Mouse (Mus musculus) kidney, adult 2 months (tissue): ENCODE data around the gene Ccl25.

Source experiments
- CTCF ChIP-seq: fragments of 200-500 bp; conservative IDR thresholded peaks from 2 replicates; pipeline ENCODE4 v1.5.1; 2011; ENCODE audit warnings: low read depth, mild to moderate bottlenecking, control low read depth, low read length, moderate library complexity, mixed read lengths; ENCODE audit not compliant: insufficient read depth, insufficient read length
- POLR2A ChIP-seq: fragments of 200-500 bp; IDR thresholded peaks from one replicate; pipeline ENCODE4 v1.6.1; 2011; ENCODE audit warnings: low read depth, low read length, control low read depth

DNA sequence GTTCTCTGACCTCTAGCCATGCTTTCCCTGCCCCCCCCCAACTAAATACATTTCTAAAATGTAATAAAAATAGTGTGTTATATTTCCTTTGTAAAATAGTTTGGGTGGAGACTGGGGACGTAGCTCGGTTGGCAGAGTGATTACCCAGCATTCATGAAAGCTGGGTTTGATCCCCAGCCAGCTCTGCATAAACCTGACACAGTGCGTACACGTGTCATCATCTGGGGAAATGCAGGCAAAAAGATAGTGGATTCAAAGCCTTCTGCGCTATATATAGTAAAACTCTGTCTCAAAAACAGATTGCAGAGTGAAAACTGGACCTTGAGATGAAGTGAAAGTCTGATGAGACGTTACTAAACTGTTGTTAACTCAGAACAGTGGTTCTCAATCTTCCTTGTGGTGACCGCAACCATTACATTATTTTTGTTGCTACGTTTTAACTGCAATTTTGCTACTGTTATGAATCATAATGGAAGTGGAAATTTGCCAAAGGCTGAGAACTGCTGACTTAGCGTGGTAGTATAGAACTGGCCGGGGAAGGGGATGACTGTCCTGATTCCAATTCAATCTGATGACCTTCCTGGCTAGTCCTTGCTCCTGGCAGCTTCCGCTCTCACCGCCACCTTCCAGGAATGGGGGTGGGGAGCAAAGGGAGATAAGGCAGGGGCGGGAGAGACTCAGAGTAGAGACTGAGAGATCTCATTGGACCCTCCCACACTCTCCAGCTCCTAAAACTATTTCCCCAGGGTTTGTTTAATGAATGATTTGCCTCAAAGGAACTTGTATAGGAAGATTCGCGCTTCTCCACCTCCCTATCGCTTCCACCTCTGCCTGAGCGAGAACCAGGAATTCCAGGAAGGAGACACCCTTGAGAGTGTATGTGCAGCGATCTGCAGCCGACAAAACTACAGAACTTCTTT lies 79.2 kb downstream of the Ccl25 start:
- TF ChIP-seq POLR2A = no peak
- no peak for TF ChIP-seq CTCF
